Mouse (Mus musculus): ENCODE data around the gene Nip7.
"Not testable (repeated sequence)": the region's sequence is repeated elsewhere in the genome, so short reads cannot be mapped to it uniquely, and the experiment has no call there.

The Nip7 gene

GRCm38 (mm10) chr8:107056076-107056972 lies at the start of gene Nip7, which contains the start of gene Cog8:
TSS of gene Nip7 (plus strand) at chr8:107056877.
TSS of gene Cog8 (minus strand) at chr8:107056689.
- CTCF ChIA-PET, result no interaction called here

GRCm38 (mm10) chr8:107007795-107008194 lies 48.9 kb upstream of the Nip7 start:
- CTCF ChIA-PET, result no interaction called here

- CTCF ChIA-PET, result interaction anchor here (0.6 kb wide), 1 partner anchor 295 kb away, joined by 9 read pairs; no protein-coding TSS in a partner anchor
Measured at GRCm38 (mm10) chr8:107012666-107013065, 44.0 kb upstream of the Nip7 start.

GRCm38 (mm10) chr8:107014915-107015314 lies 41.8 kb upstream of the Nip7 start:
- CTCF ChIA-PET, result no interaction called here

- CTCF ChIA-PET, result no interaction called here
Measured at GRCm38 (mm10) chr8:107023479-107023878, 33.2 kb upstream of the Nip7 start.

GRCm38 (mm10) chr8:107029310-107029709 lies 27.4 kb upstream of the Nip7 start:
- CTCF ChIA-PET, result no interaction called here

- CTCF ChIA-PET, result no interaction called here
Measured at GRCm38 (mm10) chr8:107030058-107030457, 26.6 kb upstream of the Nip7 start.

GRCm38 (mm10) chr8:107030650-107031576 lies 25.8 kb upstream of the Nip7 start, which contains the start of gene Vps4a:
TSS of gene Vps4a (plus strand) at chr8:107031222.
- CTCF ChIA-PET, result interaction anchor here (0.6 kb wide), 1 partner anchor 19 kb away, joined by 4 read pairs; no protein-coding TSS in a partner anchor

- CTCF ChIA-PET, result interaction anchor here (0.6 kb wide), 2 partner anchors 19 to 98 kb away, joined by 4 to 7 read pairs; no protein-coding TSS in a partner anchor
Measured at GRCm38 (mm10) chr8:107031577-107032090, 25.0 kb upstream of the Nip7 start.

GRCm38 (mm10) chr8:107033609-107034008 lies 23.1 kb upstream of the Nip7 start:
- CTCF ChIA-PET, result not testable (repeated sequence)

GRCm38 (mm10) chr8:107035641-107036040 lies 21.0 kb upstream of the Nip7 start:
- CTCF ChIA-PET, result interaction anchor here (0.7 kb wide), 1 partner anchor 12 kb away, joined by 3 read pairs; no protein-coding TSS in a partner anchor

GRCm38 (mm10) chr8:107036626-107037025 lies 20.1 kb upstream of the Nip7 start:
- CTCF ChIA-PET, result no interaction called here

GRCm38 (mm10) chr8:107040632-107041031 lies 16.0 kb upstream of the Nip7 start:
- CTCF ChIA-PET, result no interaction called here

GRCm38 (mm10) chr8:107045478-107045877 lies 11.2 kb upstream of the Nip7 start:
- CTCF ChIA-PET, result interaction anchor here (0.6 kb wide), 1 partner anchor 542 kb away, joined by 9 read pairs; no protein-coding TSS in a partner anchor

- CTCF ChIA-PET, result interaction anchor here (0.6 to 1.1 kb wide), 2 partner anchors 7 to 12 kb away, joined by 3 read pairs; no protein-coding TSS in a partner anchor
Measured at GRCm38 (mm10) chr8:107046976-107047375, 9.7 kb upstream of the Nip7 start.

GRCm38 (mm10) chr8:107048061-107048941 lies 8.4 kb upstream of the Nip7 start, which contains the start of gene Pdf:
TSS of gene Pdf (minus strand) at chr8:107048614.
- CTCF ChIA-PET, result interaction anchor here (1.1 kb wide), 1 partner anchor 9 kb away, joined by 3 read pairs; no protein-coding TSS in a partner anchor

GRCm38 (mm10) chr8:107049480-107049879 lies 7.2 kb upstream of the Nip7 start:
- CTCF ChIA-PET, result interaction anchor here (0.7 kb wide), 1 partner anchor 157 kb away, joined by 6 read pairs; no protein-coding TSS in a partner anchor

- CTCF ChIA-PET, result no interaction called here
Measured at GRCm38 (mm10) chr8:107052046-107052445, 4.6 kb upstream of the Nip7 start.

- CTCF ChIA-PET, result no interaction called here
Measured at GRCm38 (mm10) chr8:107056973-107057369, 294 bp downstream of the Nip7 start.

- CTCF ChIA-PET, result no interaction called here
Measured at GRCm38 (mm10) chr8:107062613-107063012, 5.9 kb downstream of the Nip7 start.
